Mouse (Mus musculus) hindbrain, embryonic 10.5 days (tissue): ENCODE results near the gene Mthfsd. TPM values are rescaled to one million over a fixed set of nuclear protein-coding genes. Genes with fewer than 3 reads are reported as not detected.

Experiments used
- DNase-seq: peaks from one replicate; pipeline ENCODE4 v3.0.0-alpha.2; 2017; ENCODE audit warnings: low spot score
- H3K27ac ChIP-seq: fragments of 300-500 bp; sonication (generic); 2 replicates; pipeline ENCODE4 v1.5.1; 2016; ENCODE audit warnings: mild to moderate bottlenecking, moderate library complexity
- H3K27me3 ChIP-seq: fragments of 300-500 bp; sonication (generic); 2 replicates; pipeline ENCODE4 v1.6.1; 2016; ENCODE audit warnings: mild to moderate bottlenecking; ENCODE audit not compliant: poor library complexity, insufficient read depth, severe bottlenecking
- H3K36me3 ChIP-seq: fragments of 300-500 bp; sonication (generic); 2 replicates; pipeline ENCODE4 v1.6.1; 2016; ENCODE audit warnings: mild to moderate bottlenecking, moderate library complexity
- H3K4me1 ChIP-seq: fragments of 300-500 bp; sonication (generic); replicated peaks from 2 replicates; pipeline ENCODE4 v1.6.1; 2016; ENCODE audit warnings: mild to moderate bottlenecking
- H3K4me3 ChIP-seq: fragments of 300-500 bp; sonication (generic); 2 replicates; pipeline ENCODE4 v1.5.1; 2016; ENCODE audit warnings: mild to moderate bottlenecking, moderate library complexity
- H3K9me3 ChIP-seq: fragments of 300-500 bp; sonication (generic); 2 replicates; pipeline ENCODE4 v1.6.1; 2016; ENCODE audit warnings: mild to moderate bottlenecking, moderate library complexity
- WGBS: fragments of 180-500 bp; shearing (Covaris S2); methylation state at CpG from one replicate; pipeline ENCODE4 v1.1.7; 2016; 5-methylcytosine and 5-hydroxymethylcytosine counted together
- polyA plus RNA-seq: library from polyadenylated mRNA; unstranded; fragments of >200 nt; fragmentation: Nextera tagmentation; extraction: Ambion mirVana; gene quantifications from 2 replicates; pipeline ENCODE4 v1.2.1, GENCODE M21; 2016

The Mthfsd gene
- polyA plus RNA-seq, 1 experiment from 2014 or later = 68.2 TPM

DNA sequence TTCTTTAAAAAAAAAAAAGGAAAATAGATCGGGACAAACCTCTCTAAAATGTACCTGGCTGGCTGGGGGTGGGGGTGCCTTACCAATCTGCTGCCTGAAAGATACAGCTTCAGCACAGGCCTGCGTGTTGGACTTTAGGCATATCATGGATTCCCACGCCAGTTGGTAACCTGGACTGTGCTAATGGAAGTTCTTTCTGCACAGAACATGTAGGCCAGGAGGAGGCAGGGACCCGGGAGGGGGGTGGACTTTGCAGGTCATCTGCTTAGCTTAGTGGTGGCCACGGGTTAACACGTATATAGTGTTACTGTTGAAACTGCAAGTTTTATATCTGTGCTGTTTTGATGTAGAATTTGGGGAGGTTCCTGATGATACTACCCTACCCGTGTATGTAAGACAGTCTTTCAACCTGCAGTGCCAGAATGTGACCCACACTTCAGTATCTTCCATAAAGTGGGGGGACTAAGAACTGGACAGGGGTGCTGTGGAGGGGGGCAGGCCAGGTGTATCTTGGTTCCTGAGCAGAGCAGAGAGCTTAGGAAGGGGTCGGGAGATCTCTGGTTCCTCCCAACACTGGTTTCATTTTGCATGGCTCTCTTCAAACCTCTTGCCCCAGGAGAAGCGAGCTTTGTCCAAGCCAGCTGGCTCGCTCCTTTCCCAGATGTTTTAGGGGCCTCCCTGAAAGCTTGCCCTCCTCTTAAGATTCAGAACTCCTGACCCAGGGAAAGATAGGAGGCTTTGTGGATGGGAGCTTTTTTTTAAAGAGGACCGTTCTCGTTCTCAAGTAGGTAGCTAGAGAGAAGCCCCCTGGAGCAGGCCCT, 11.7 kb upstream of the Mthfsd start:
- H3K36me3 ChIP-seq = no peaks in the 10 kb centered on the region
- 2% methylated on average over 12 of the region's 12 CpGs for WGBS
- peaks cover 33% of the 10 kb centered on the region for H3K4me1 ChIP-seq
- H3K4me3 ChIP-seq = peak overlapping the region; percentile 59
- DNase-seq = peak; percentile 27
- no peak overlapping the region for H3K27ac ChIP-seq
- H3K9me3 ChIP-seq = no peaks in the 10 kb centered on the region
- H3K27me3 ChIP-seq = peaks cover 100% of the 10 kb centered on the region

- H3K4me3 ChIP-seq = peak overlapping the region; percentile 59
- no peaks in the 10 kb centered on the region for H3K36me3 ChIP-seq
These were observed 10.6 kb upstream of the Mthfsd start for GRCm38 (mm10) chr8:121118634-121119420.

DNA sequence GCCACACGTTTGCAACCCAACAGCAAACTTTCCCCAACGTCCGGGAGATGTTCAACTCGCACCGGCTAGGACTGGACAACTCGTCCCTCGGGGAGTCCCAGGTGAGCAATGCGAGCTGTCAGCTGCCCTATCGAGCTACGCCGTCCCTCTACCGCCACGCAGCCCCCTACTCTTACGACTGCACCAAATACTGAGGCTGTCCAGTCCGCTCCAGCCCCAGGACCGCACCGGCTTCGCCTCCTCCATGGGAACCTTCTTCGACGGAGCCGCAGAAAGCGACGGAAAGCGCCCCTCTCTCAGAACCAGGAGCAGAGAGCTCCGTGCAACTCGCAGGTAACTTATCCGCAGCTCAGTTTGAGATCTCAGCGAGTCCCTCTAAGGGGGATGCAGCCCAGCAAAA, 9.7 kb upstream of the Mthfsd start:
- WGBS = under 1% methylated on average over 28 of the region's 28 CpGs
- Histone ChIP-seq H3K27me3 (peaks cover 100% of the 10 kb centered on the region), H3K36me3 (no peaks in the 10 kb centered on the region), H3K9me3 (no peaks in the 10 kb centered on the region), H3K27ac (peak overlapping the region; percentile 73; the same call in 1 of the 2 replicates), H3K4me1 (peaks cover 31% of the 10 kb centered on the region), H3K4me3 (peak overlapping the region; percentile 59)
- peak; percentile 52 for DNase-seq

More at GRCm38 (mm10) chr8:121118634-121119420, 10.6 kb upstream of the Mthfsd start:
- Histone ChIP-seq H3K4me1 (peaks cover 29% of the 10 kb centered on the region), H3K27me3 (peaks cover 100% of the 10 kb centered on the region), H3K27ac (no peak overlapping the region), H3K9me3 (no peaks in the 10 kb centered on the region)
- WGBS = 2% methylated on average over 18 of the region's 18 CpGs
- peak; percentile 50 for DNase-seq

- Histone ChIP-seq H3K27ac (peak overlapping the region; percentile 73), H3K9me3 (no peaks in the 10 kb centered on the region), H3K36me3 (no peaks in the 10 kb centered on the region), H3K4me1 (peaks cover 28% of the 10 kb centered on the region), H3K4me3 (peak overlapping the region; percentile 59), H3K27me3 (peaks cover 100% of the 10 kb centered on the region)
- DNase-seq = no peak
- WGBS = under 1% methylated on average over 62 of the region's 62 CpGs
These were observed 9.0 kb upstream of the Mthfsd start for GRCm38 (mm10) chr8:121117186-121117651.

GRCm38 (mm10) chr8:121116591-121117185, 8.5 kb upstream of the Mthfsd start:
- Histone ChIP-seq H3K27me3 (peaks cover 100% of the 10 kb centered on the region), H3K27ac (peak overlapping the region; percentile 73), H3K4me1 (peaks cover 28% of the 10 kb centered on the region), H3K9me3 (no peaks in the 10 kb centered on the region), H3K36me3 (no peaks in the 10 kb centered on the region), H3K4me3 (peak overlapping the region; percentile 59)
- DNase-seq = peak; percentile 62
- WGBS = under 1% methylated on average over 55 of the region's 55 CpGs

DNA sequence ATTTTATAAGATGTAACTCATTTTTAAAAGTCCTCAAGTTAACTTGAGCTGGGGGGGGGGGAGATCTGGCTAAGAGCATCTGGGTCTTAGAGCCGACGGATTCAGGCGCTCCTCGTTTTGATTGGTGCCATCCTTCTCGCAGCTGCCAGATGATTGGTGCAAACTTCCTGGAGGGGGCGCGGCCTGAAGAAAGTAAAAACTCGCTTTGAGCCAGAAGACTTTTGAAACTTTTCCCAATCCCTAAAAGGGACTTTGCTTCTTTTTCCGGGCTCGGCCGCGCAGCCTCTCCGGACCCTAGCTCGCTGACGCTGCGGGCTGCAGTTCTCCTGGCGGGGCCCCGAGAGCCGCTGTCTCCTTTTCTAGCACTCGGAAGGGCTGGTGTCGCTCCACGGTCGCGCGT, 7.8 kb upstream of the Mthfsd start, which contains the start of gene Foxc2:
Gene Foxc2, plus strand, starts transcription at position 224 of the 400 bp plus-strand sequence.
- peak; percentile 86 for DNase-seq
- Histone ChIP-seq H3K4me3 (peak within 1 kb of the TSS; percentile 59), H3K4me1 (peaks cover 28% of the 10 kb centered on the region), H3K36me3 (no peaks in the 10 kb centered on the region), H3K9me3 (no peaks in the 10 kb centered on the region), H3K27me3 (peaks cover 100% of the 10 kb centered on the region), H3K27ac (peak within 1 kb of the TSS; percentile 73)
- under 1% methylated on average over 25 of the region's 25 CpGs for WGBS

- Histone ChIP-seq H3K9me3 (no peaks in the 10 kb centered on the region), H3K4me3 (peak overlapping the region; percentile 20; the same call in 1 of the 2 replicates), H3K4me1 (peaks cover 28% of the 10 kb centered on the region), H3K27ac (no peak overlapping the region; the same call in 1 of the 2 replicates), H3K36me3 (no peaks in the 10 kb centered on the region), H3K27me3 (peaks cover 100% of the 10 kb centered on the region)
- DNase-seq = no peak
- WGBS = 1% methylated on average over 25 of the region's 25 CpGs
These were observed 6.9 kb upstream of the Mthfsd start for GRCm38 (mm10) chr8:121115136-121115535.

DNA sequence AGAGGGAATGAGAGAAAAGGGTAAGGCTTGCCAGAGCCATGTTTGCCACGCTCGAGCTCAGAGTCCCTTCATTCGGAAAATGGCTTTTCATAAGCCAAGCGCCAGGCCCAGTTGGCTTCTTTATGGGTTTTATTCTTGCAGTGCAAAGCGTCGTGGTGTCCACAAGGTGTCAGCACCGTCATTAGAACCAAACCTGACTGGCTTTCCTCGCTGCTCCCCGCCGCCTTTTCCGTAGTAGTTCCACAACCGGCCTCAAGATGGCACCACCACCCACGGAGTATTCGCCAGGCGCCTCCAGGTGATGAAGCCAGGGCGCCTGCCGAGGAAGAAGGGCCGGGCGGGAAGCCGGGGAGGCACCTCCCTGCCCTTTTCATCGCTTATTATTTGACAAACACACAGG, 5.1 kb upstream of the Mthfsd start:
- H3K9me3 ChIP-seq = no peaks in the 10 kb centered on the region
- H3K27ac ChIP-seq = no peak overlapping the region
- DNase-seq = peak; percentile 95
- H3K27me3 ChIP-seq = peaks cover 92% of the 10 kb centered on the region
- peaks cover 36% of the 10 kb centered on the region for H3K4me1 ChIP-seq
- no peaks in the 10 kb centered on the region for H3K36me3 ChIP-seq
- 2% methylated on average over 21 of the region's 21 CpGs for WGBS
- no peak overlapping the region for H3K4me3 ChIP-seq

- WGBS = 53% methylated on average over 7 of the region's 7 CpGs
- Histone ChIP-seq H3K4me1 (peaks cover 37% of the 10 kb centered on the region), H3K36me3 (peaks cover 3% of the 10 kb centered on the region; the same call in 1 of the 2 replicates), H3K27ac (no peak overlapping the region), H3K4me3 (no peak overlapping the region), H3K27me3 (peaks cover 73% of the 10 kb centered on the region), H3K9me3 (no peaks in the 10 kb centered on the region)
- DNase-seq = no peak
These were observed 3.1 kb upstream of the Mthfsd start for GRCm38 (mm10) chr8:121111145-121111907.

GRCm38 (mm10) chr8:121108657-121109056, 465 bp upstream of the Mthfsd start:
- Histone ChIP-seq H3K4me1 (peaks cover 30% of the 10 kb centered on the region), H3K27me3 (peaks cover 46% of the 10 kb centered on the region), H3K9me3 (no peaks in the 10 kb centered on the region), H3K4me3 (peak overlapping the region; percentile 80), H3K36me3 (peaks cover 26% of the 10 kb centered on the region), H3K27ac (peak overlapping the region; percentile 92)
- peak; percentile 11 for DNase-seq
- 13% methylated on average over 5 of the region's 5 CpGs for WGBS

GRCm38 (mm10) chr8:121104049-121104818, 4.0 kb downstream of the Mthfsd start:
- Histone ChIP-seq H3K4me3 (no peak overlapping the region), H3K9me3 (no peaks in the 10 kb centered on the region), H3K36me3 (peaks cover 70% of the 10 kb centered on the region), H3K4me1 (peaks cover 26% of the 10 kb centered on the region), H3K27ac (no peak overlapping the region), H3K27me3 (0 out of 2 replicates have a peak, but pooled peaks cover 2% of the 10 kb centered on the region)
- DNase-seq = peak; percentile 86
- WGBS = 51% methylated on average over 17 of the region's 17 CpGs
